14 mouse cellular contexts compared by ENCODE assay signal in the genomic region with DNA sequence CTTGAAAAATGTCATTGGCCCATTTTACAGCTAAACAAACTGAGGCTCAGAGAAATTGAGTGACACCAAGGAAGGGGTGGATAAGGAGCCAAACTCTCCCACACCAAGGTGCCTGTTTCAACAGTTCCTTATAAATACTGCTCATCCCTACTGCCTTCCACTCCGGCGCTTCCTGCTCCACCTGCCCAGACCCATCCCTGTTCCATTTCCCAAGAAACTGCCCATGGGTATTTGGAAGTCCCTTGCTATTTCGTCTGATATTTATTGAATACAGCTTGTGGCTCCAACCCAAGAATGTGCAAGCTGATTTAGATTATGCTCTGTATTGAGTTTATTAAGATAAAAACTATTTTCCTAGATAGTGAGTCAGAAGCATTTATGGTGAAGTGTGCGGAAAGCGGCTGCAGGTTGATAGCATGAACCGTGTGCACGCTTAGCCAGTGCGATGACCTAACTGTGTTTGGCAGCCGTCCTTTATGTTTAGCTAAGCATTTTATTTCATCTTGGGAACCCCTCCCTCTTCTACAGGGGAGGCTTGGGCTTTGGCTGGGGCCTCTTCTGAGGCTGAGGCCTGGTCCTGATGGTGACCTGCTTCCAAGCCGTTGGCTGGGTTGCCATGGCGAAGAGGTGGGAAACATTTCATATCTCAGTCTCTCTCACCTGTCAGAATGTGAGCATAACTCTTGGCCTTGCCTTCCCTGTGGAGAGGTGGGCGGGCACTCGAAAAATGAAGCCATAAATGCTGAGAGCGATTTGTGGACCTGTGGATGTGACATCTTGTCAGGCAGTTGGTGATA.
DNase-seq lines count a peak whose midpoint lies in the region; ATAC-seq and TF ChIP-seq lines count a peak whose summit lies in the region.
"Had no signal": no experiment of that assay in that cellular context is flagged by ENCODE, and none has a peak within 500 bp of the region (broad histone marks: within the 10 kb centered on the region; RNA-seq: fewer than 3 reads in every experiment).

No protein-coding gene starts in this region.

- H3K27ac ChIP-seq in heart, embryonic 12.5 days (ENCODE audit: poor library complexity, severe bottlenecking) = no peak overlapping the region
- no peak overlapping the region for H3K27ac ChIP-seq in lung, embryonic 15.5 days
- no peak overlapping the region for H3K27ac ChIP-seq in layer of hippocampus, adult 2 months
- H3K27ac ChIP-seq: hindbrain, embryonic 13.5 days; limb, embryonic 12.5 days had no signal

- WGBS in heart, embryonic 12.5 days = 67% methylated on average over 14 of the region's 14 CpGs
- WGBS in lung, embryonic 15.5 days = 42% methylated on average over 14 of the region's 14 CpGs

- no peaks in the 10 kb centered on the region; the same call in 1 of the 2 replicates for H3K9me3 ChIP-seq in heart, embryonic 12.5 days (replicated peaks)
- no peaks in the 10 kb centered on the region for H3K9me3 ChIP-seq in lung, embryonic 15.5 days
- H3K9me3 ChIP-seq: hindbrain, embryonic 13.5 days; limb, embryonic 12.5 days had no signal

- no peak overlapping the region for H3K4me2 ChIP-seq in heart, embryonic 12.5 days
- H3K4me2 ChIP-seq in lung, embryonic 15.5 days = no peak overlapping the region
- H3K4me2 ChIP-seq: hindbrain, embryonic 13.5 days; limb, embryonic 12.5 days had no signal

- H3K36me3 ChIP-seq in heart, embryonic 12.5 days = no peaks in the 10 kb centered on the region
- H3K36me3 ChIP-seq in lung, embryonic 15.5 days = no peaks in the 10 kb centered on the region
- H3K36me3 ChIP-seq: hindbrain, embryonic 13.5 days; limb, embryonic 12.5 days had no signal

- peak; percentile 86 for DNase-seq in heart, adult 11 months
- no peak for DNase-seq in lung, postnatal 14 days
- DNase-seq in forelimb bud, embryonic 11.5 days (ENCODE audit: low read depth, low spot score) = peak; percentile 69
- peak; percentile 32 for DNase-seq in retina, embryonic 14.5 days (ENCODE audit: low spot score)
- no peak for DNase-seq in layer of hippocampus, adult 2 months (ENCODE audit: low spot score in 2 of 2)
- no peak for DNase-seq in adrenal gland, postnatal 25 days
- DNase-seq: gastrocnemius, postnatal 36 days; kidney, adult 9 months; right cerebral cortex, postnatal 25 days; thymus, postnatal 25 days had no signal

- H3K4me1 ChIP-seq in heart, embryonic 12.5 days (replicated peaks) = peaks cover 24% of the 10 kb centered on the region
- peaks cover 39% of the 10 kb centered on the region for H3K4me1 ChIP-seq in lung, embryonic 15.5 days

- H3K27me3 ChIP-seq in heart, embryonic 12.5 days (replicated peaks) = peaks cover 19% of the 10 kb centered on the region; the same call in 1 of the 2 replicates
- H3K27me3 ChIP-seq in lung, embryonic 15.5 days = no peaks in the 10 kb centered on the region
- H3K27me3 ChIP-seq: hindbrain, embryonic 13.5 days had no signal

- no peak for ATAC-seq in heart, embryonic 12.5 days (ENCODE audit: insufficient number of reproducible peaks, low FRiP score)
- ATAC-seq in lung, embryonic 15.5 days (ENCODE audit: borderline replicate concordance, extremely low read depth, low FRiP score, low TSS enrichment) = peak; percentile 31; the same call in 1 of the 2 replicates

- no peak overlapping the region for H3K9ac ChIP-seq in heart, embryonic 12.5 days
- no peak overlapping the region for H3K9ac ChIP-seq in lung, embryonic 15.5 days
- H3K9ac ChIP-seq: hindbrain, embryonic 13.5 days; limb, embryonic 12.5 days had no signal

- H3K4me3 ChIP-seq in heart, embryonic 12.5 days = no peak overlapping the region
- no peak overlapping the region for H3K4me3 ChIP-seq in lung, embryonic 15.5 days
- H3K4me3 ChIP-seq in layer of hippocampus, adult 2 months = no peak overlapping the region
- H3K4me3 ChIP-seq: hindbrain, embryonic 13.5 days; limb, embryonic 12.5 days had no signal

- TF ChIP-seq CTCF in layer of hippocampus, adult 2 months (conservative IDR thresholded peaks at IDR 0.05) = no peak

Comparison
In these comparisons a context has a peak if more than half of its experiments do, and no peak if none do; other contexts are left out.
1. DNase-seq: peak in heart, adult 11 months (single experiment), forelimb bud, embryonic 11.5 days (single experiment) and retina, embryonic 14.5 days (single experiment); none in lung, postnatal 14 days (single experiment), layer of hippocampus, adult 2 months (0 of 2) and adrenal gland, postnatal 25 days (single experiment).